Mouse (Mus musculus) midbrain, embryonic 16.5 days (tissue): ENCODE data around the gene Sh3pxd2a. TPM values are rescaled to one million over a fixed set of nuclear protein-coding genes. Genes with fewer than 3 reads are reported as not detected.
A peak's percentile ranks its signal among the peaks of the same experiment; 100 is the strongest.

Source experiments
- ATAC-seq: fragments of 200-750 bp; cut with Nextera tagmentation; 2 replicates; pipeline ENCODE4 v1.8.0; 2017; ENCODE audit warnings: moderate TSS enrichment
- H3K27ac ChIP-seq: fragments of 300-500 bp; sonication (generic); 2 replicates; pipeline ENCODE4 v1.5.1; 2014; ENCODE audit warnings: mild to moderate bottlenecking, low read length, mixed read lengths
- H3K27me3 ChIP-seq: fragments of 300-500 bp; sonication (generic); 2 replicates; pipeline ENCODE4 v1.6.1; 2014; ENCODE audit warnings: low read depth, low read length, mixed read lengths; ENCODE audit not compliant: control insufficient read depth, insufficient read depth
- H3K36me3 ChIP-seq: fragments of 300-500 bp; sonication (generic); 2 replicates; pipeline ENCODE4 v1.6.1; 2014; ENCODE audit warnings: mild to moderate bottlenecking, low read length, moderate library complexity, mixed read lengths; ENCODE audit not compliant: control insufficient read depth, insufficient read depth
- H3K4me1 ChIP-seq: fragments of 300-500 bp; sonication (generic); 2 replicates; pipeline ENCODE4 v1.6.1; 2014; ENCODE audit warnings: mild to moderate bottlenecking, low read length, mixed read lengths; ENCODE audit not compliant: control insufficient read depth, insufficient read depth
- H3K4me2 ChIP-seq: fragments of 300-500 bp; sonication (generic); 2 replicates; pipeline ENCODE4 v1.6.1; 2014; ENCODE audit warnings: mild to moderate bottlenecking, low read length, mixed read lengths
- H3K4me3 ChIP-seq: fragments of 300-500 bp; sonication (generic); 2 replicates; pipeline ENCODE4 v1.5.1; 2014; ENCODE audit warnings: low read depth, mild to moderate bottlenecking, low read length, moderate library complexity, mixed read lengths
- H3K9ac ChIP-seq: fragments of 300-500 bp; sonication (generic); 2 replicates; pipeline ENCODE4 v1.6.1; 2014; ENCODE audit warnings: low read depth, low read length, mixed read lengths
- H3K9me3 ChIP-seq: fragments of 300-500 bp; sonication (generic); replicated peaks from 2 replicates; pipeline ENCODE4 v1.6.1; 2014; ENCODE audit warnings: mild to moderate bottlenecking, low read length, mixed read lengths; ENCODE audit not compliant: control insufficient read depth, poor library complexity, severe bottlenecking
- WGBS: fragments of 180-500 bp; shearing (Covaris S2); extraction: QIAGEN DNeasy Blood & Tissue Kit; methylation state at CpG from one replicate; pipeline ENCODE4 v1.1.7; 2014; 5-methylcytosine and 5-hydroxymethylcytosine counted together
- polyA plus RNA-seq: library from polyadenylated mRNA; unstranded; fragments of >200 nt; fragmentation: Nextera tagmentation; extraction: Ambion mirVana; gene quantifications from 2 replicates; pipeline ENCODE4 v1.2.1, GENCODE M21; 2015

Gene Sh3pxd2a
- polyA plus RNA-seq, 1 experiment from 2014 or later: 1.5 TPM

- Histone ChIP-seq H3K4me1 (no peaks in the 10 kb centered on the region), H3K4me3 (no peak overlapping the region), H3K27me3 (no peaks in the 10 kb centered on the region), H3K27ac (no peak overlapping the region), H3K4me2 (no peak overlapping the region), H3K9ac (no peak overlapping the region), H3K36me3 (no peaks in the 10 kb centered on the region), H3K9me3 (no peaks in the 10 kb centered on the region)
- peak; percentile 46 for ATAC-seq
- 5% methylated on average over 4 of the region's 6 CpGs for WGBS
Measured at GRCm38 (mm10) chr19:47356188-47356857, 107.9 kb downstream of the Sh3pxd2a start.

DNA sequence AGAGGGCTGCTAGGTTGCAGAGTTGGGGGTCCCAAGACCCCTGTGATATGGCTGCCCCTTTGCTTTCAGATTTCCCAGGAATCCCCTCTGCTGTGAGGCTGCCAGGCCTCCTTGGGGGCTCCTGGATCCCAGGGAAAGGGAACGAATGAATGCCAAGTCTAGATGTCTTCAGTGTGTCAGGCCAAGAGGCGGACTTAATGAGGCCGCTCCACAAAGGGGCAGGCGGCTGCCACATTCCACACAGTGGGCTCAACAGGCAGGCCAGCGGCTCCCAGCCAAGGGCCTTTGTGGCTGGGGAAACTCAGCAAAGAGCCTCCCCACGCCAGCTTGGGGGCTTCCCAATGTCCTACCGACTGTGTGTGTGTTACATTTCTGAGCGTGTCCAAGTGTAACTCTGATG is 109.7 kb downstream of the Sh3pxd2a start:
- Histone ChIP-seq H3K4me3 (no peak overlapping the region), H3K27me3 (no peaks in the 10 kb centered on the region), H3K36me3 (no peaks in the 10 kb centered on the region), H3K4me1 (no peaks in the 10 kb centered on the region), H3K9me3 (no peaks in the 10 kb centered on the region), H3K4me2 (no peak overlapping the region), H3K9ac (no peak overlapping the region), H3K27ac (no peak overlapping the region)
- ATAC-seq: peak; percentile 70
- WGBS: 22% methylated on average over 8 of the region's 8 CpGs

- Histone ChIP-seq H3K9me3 (no peaks in the 10 kb centered on the region), H3K27me3 (peaks cover 5% of the 10 kb centered on the region), H3K36me3 (no peaks in the 10 kb centered on the region), H3K9ac (no peak overlapping the region), H3K4me1 (no peaks in the 10 kb centered on the region), H3K4me3 (no peak overlapping the region), H3K27ac (no peak overlapping the region), H3K4me2 (no peak overlapping the region)
- 82% methylated on average over 8 of the region's 8 CpGs for WGBS
- no peak for ATAC-seq
Measured at GRCm38 (mm10) chr19:47349043-47349442, 115.2 kb downstream of the Sh3pxd2a start.

DNA sequence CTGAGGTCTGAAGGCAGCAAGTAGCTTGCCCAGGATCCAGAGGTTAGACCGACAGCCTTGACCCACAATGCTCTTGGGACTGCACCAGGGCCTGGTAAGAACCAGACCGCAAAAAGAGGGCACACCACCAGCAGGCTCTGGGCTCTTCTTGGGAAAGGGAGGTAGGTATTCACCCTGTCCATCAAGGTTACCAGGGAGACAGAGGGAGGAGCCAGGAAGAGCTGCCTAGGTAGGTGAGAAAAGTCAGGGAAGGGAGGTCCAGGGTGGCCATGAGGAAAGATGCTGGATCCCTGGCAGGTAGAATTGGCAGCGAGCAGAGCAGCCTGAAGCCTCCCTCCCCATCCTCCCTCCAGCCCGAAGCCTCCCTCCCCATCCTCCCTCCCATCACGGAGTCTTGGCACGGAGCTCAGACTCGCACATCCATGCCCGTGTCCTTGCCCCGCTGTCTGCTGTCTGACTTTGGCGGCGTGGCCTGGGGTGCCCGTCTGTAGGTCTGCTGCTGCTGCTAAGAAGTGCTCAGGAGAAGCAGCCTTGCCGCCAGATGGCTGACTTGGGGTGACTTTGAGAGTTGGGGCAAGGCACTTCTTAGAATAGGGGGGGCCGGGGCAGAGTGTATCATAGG is 115.7 kb downstream of the Sh3pxd2a start:
- peaks cover 10% of the 10 kb centered on the region for H3K27me3 ChIP-seq
- ATAC-seq: 0 out of 2 replicates have a peak, but pooled peaks have one; percentile 36
- 72% methylated on average over 14 of the region's 14 CpGs for WGBS
- H3K4me2 ChIP-seq: no peak overlapping the region
- H3K9ac ChIP-seq: no peak overlapping the region
- no peaks in the 10 kb centered on the region for H3K36me3 ChIP-seq
- peaks cover 2% of the 10 kb centered on the region for H3K4me1 ChIP-seq
- H3K9me3 ChIP-seq: no peaks in the 10 kb centered on the region
- H3K4me3 ChIP-seq: no peak overlapping the region
- no peak overlapping the region for H3K27ac ChIP-seq

DNA sequence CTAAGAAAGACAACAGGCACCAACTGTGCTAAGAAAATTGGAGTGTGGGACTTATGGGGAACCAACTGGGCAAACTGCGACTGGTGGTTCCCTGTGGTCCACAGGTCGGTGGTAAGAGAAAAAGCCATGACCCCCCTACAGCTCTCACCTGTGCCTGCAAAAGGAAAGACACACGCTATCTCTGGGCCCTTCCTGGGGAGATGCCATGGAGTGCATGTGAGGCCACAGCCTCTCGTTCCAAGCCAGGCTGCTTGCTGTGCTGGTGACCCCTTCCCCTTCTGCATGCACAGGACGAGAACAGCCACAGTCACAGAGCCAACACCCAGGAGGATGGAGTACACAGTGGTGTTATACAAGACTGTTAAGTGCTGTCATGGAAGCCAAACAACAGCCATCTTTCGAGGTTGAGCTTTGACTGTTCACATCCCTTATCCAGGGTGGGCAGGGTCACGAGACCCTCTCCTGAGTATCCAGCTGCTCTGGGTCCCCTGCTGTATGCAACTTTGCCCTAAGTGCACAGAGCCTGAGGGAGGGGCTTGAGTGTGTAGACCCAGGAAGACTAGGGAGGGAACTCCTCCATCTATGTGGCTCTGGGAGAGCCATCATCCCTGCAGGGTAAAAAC is 117.1 kb downstream of the Sh3pxd2a start:
- Histone ChIP-seq H3K27me3 (peaks cover 19% of the 10 kb centered on the region), H3K9me3 (no peaks in the 10 kb centered on the region), H3K27ac (no peak overlapping the region), H3K36me3 (no peaks in the 10 kb centered on the region), H3K9ac (no peak overlapping the region), H3K4me1 (peaks cover 13% of the 10 kb centered on the region), H3K4me2 (no peak overlapping the region), H3K4me3 (no peak overlapping the region)
- 63% methylated on average over 7 of the region's 7 CpGs for WGBS
- no peak for ATAC-seq

- Histone ChIP-seq H3K4me1 (peaks cover 13% of the 10 kb centered on the region), H3K4me2 (no peak overlapping the region), H3K27me3 (peaks cover 23% of the 10 kb centered on the region), H3K27ac (no peak overlapping the region), H3K9me3 (no peaks in the 10 kb centered on the region), H3K9ac (no peak overlapping the region), H3K4me3 (no peak overlapping the region), H3K36me3 (no peaks in the 10 kb centered on the region)
- WGBS: 45% methylated on average over 8 of the region's 8 CpGs
- no peak for ATAC-seq
Measured at GRCm38 (mm10) chr19:47346606-47347005, 117.6 kb downstream of the Sh3pxd2a start.

DNA sequence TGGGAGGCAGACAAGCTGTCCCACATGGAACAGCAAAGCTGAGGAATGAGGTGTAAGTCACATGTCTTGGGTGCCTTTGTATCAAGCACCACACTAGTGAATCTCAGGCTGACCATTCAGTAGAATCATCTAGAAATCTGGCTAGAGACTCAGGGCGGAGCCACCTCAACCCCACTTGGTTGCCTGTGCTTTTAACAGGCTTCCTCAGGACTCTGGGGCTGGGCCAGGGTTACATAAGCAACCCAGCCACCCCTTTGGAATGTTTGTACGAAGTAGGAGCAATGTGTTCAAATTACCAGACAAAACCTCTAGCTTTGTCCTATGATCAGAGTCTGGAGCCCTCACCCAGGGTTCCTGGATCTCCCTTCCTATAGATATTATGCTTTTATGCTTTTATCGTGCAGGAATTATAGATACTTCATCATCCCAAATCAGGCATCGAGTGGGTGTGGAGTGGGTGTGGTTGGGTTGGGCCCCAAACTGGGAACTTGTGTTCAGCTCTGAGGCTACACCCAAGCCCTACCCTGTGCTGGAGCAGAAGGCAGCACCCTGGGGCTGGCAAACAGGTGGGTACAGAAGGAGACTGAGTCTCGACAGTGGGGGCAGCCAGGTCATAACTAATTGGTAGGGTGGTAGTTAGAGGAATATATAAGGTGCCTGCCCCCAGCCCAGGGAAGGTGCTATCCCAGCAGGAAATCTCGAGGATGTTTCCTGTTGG is 118.2 kb downstream of the Sh3pxd2a start:
- ATAC-seq: no peak
- H3K4me1 ChIP-seq: peaks cover 13% of the 10 kb centered on the region

GRCm38 (mm10) chr19:47343422-47343821 is 120.8 kb downstream of the Sh3pxd2a start:
- ATAC-seq: 0 out of 2 replicates have a peak, but pooled peaks have one; percentile 30
- Histone ChIP-seq H3K4me1 (peaks cover 19% of the 10 kb centered on the region), H3K27me3 (peaks cover 23% of the 10 kb centered on the region), H3K36me3 (no peaks in the 10 kb centered on the region), H3K9me3 (no peaks in the 10 kb centered on the region), H3K27ac (no peak overlapping the region), H3K4me3 (peak overlapping the region; percentile 42), H3K9ac (peak overlapping the region; percentile 61), H3K4me2 (peak overlapping the region; percentile 78)
- 3% methylated on average over 29 of the region's 39 CpGs for WGBS

More for the DNA sequence above, 118.2 kb downstream of the Sh3pxd2a start:
- H3K27ac ChIP-seq: no peak overlapping the region
- no peak overlapping the region for H3K9ac ChIP-seq
- peaks cover 23% of the 10 kb centered on the region for H3K27me3 ChIP-seq
- WGBS: 86% methylated on average over 6 of the region's 6 CpGs
- no peak overlapping the region for H3K4me2 ChIP-seq
- H3K4me3 ChIP-seq: no peak overlapping the region
- no peaks in the 10 kb centered on the region for H3K36me3 ChIP-seq
- H3K9me3 ChIP-seq: no peaks in the 10 kb centered on the region
